Mouse (Mus musculus) ovary, postnatal 14 days (tissue): ENCODE measurements around the gene Dlx5.

Source experiments
- DNase-seq: peaks from one replicate; pipeline ENCODE4 v3.0.0; 2022; ENCODE audit warnings: low spot score

The Dlx5 gene

DNA sequence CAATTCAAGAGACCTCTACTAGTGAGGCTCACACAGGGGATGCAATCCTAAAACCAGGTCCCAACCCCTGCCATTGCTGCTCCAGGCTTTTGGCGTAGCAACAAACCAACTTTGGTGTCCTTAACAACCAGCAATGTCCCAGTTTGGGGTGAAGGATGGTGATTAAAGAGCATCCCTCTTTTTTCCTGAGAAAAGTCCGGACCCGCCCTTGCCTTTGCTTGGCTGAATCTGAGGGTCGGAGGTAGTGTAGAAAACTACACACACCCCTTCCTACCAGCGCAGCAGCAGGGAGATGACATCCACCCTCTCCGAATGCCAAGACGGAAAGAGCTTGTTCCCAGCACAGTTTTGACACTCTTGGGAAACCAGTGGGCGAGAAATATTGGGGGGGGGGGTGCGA is 6.2 kb downstream of the Dlx5 start:
- DNase-seq, result no peak

DNA sequence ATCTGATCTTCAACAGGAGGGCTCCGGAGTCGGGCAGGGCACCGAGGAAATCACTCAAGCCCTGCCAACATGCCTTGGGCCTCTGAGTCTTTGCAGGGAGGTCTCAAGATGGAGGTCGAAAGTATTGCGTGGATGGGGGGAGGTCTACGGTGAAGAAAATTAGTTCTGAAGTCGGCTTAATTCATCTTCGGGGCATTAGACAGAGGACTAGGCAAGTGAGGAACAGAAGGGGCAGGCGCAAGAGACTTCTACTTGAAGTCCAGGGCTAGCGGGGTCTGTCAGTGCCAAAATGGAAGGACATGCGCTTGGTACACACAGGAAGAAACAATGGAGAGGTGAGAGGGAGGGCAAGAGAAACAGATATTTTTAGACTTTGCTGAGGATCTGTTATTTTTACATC is 6.7 kb downstream of the Dlx5 start:
- DNase-seq, result no peak

DNA sequence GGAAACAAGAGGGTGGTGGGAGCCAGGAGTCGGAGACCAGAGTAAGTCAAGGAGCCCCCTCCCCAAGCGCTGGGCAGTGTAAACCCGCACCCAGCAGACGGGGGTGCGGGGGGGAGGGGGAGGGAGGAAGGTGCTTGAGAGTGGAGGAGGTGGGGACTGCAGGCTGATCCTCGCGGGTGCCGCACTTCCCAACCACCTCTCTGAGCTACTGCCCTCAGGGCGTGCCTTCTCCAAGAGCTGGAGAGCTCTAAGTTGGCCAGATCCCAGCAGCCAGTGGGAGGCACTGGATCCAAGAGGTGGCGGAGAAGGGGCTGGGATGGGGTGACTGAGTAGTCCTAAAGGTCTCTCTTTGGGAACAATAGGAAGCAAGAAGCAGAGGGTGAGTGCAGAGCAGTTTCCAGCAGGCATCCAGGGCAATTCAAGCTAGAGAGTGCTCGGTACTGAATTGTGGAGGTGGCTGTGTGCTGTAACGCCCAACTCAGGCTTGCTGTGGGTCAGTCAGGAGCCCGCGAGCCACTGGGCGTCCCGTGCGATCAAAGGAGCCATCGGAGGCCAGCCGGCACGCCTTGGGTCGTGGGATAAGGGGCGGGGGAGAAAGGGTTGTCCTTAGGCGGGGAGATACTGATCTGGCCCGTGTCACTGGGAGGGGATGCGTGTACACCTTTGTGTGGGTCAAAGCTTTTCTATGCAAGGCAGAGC is 7.7 kb downstream of the Dlx5 start:
- no peak for DNase-seq

DNA sequence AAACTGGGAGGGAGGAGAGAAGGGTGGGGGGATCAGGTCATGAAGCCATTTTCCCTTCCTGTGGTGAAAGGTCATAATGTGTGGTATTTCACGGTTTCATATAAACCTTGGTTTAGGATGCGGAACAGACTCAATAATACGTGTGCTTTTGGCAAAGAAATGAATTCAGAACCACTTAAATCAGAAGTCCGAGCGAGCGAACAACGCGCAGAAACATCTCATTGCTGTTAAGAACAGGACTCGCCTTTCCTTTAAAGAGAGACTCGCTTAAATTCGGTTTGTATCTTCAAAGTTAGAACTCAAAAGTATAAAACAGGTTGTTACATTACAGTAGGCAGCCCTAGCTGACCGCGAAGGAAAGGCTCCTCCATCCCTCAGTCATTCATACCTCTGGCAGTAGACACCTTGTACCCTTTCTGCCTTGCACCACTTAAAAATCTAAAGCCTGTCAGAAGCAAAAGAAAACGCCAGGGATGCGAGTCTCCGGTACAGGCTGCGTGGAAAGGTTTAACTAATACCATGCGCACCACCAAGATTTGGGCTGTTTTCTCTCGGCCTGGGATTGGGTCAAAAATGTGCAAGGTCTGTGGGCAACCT is 8.3 kb downstream of the Dlx5 start:
- DNase-seq, result no peak

DNA sequence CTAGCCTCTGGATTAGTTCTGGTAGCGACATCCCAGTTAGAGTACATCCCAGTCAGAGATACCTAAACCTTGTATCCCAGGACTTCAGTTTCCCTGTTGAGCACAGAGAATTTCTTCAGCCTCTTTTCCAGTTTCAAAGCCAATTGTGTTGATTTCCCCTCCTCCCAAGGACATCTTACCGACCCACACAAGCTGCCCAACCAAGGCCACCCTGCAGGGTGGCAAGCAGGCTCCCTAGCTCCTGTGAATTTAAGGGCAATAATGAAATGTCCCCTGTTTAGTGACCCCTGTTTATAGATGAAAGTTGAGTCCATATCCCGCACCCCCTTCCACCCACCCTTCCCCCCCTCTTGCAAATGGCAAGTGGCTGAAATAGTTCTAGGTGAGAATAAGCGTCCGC is 9.0 kb downstream of the Dlx5 start:
- DNase-seq, result no peak

DNA sequence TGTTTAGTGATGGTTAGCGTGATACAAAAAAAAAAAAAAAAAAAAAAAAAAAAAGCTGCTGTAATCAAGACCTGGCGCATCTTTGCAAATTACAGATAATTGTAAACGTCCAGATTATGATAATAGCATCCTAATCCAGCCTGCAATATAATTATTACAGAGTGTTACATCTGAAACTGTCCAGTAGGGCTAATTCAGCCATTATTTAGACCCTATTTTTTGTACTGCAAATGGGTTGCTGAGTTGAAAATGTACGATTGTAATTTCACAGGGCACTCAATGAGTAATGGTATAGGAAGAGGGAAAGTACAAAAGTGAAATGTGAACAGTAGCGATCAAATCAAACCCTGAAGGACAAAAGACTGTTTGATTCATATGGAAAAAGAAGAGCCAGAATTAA is 10.2 kb downstream of the Dlx5 start:
- DNase-seq, result no peak

DNA sequence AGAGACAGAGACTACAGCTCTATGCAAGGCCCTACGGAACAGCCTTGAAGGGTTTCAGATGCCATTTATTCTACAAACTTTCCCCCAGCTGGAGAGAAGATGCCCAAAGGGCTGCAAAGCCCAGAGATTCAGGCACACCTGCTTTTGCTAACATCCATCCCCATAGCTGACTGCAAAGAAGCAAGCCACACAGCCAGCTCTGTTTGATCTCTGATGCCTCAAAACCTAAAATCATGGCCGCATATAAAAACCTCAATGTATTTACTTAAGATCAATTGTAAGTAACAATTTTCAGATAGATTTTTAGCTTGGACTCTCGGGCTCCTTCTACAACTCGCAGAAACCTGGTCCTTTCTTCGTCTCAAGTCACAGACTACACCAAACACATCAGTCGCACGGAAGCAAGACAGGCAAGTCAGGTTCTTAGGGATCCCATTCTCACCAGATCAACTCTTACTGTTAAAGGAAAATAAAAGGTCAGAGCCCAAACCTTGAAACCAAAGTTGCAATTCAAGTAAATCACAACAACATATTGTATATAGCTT is 10.9 kb downstream of the Dlx5 start:
- no peak for DNase-seq

DNA sequence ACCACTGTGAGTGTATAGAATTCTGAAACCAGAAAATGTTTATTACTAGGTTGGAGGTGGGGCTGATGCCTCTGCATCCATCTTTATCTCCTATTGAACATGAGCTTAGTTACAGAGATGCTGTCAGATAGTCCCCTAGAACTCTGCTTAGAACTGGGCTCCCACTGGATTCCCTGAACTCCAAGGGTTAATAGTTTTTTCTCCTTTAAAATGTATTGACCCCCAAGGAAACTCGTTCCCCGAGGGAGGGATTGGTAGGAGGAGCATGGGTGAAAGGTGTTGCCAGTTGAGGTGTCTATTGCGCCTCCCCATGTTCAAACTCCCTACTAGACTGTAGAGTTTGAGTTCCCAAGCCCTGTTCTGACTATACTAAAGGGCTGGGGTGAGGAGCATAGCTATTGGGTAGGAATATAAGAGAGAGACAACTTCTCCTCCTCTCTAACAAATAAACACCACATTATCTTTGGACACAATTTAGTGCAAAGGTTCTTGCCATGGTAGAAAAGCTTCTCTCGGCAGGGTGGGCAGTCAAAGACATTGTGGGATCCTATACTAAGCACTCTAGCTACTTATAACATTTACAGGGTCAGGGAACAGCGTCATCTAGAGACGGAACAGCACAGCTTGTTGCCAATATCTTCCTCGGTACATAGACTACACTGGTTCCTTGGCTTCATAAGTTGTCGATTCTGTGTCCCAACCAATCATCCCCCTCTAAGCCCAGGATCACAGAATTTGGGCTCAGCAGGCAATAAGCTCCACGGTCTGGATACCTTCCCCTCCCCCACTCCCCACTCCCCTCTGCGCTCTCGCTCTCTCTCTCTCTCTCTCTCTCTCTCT is 11.7 kb downstream of the Dlx5 start:
- no peak for DNase-seq

DNA sequence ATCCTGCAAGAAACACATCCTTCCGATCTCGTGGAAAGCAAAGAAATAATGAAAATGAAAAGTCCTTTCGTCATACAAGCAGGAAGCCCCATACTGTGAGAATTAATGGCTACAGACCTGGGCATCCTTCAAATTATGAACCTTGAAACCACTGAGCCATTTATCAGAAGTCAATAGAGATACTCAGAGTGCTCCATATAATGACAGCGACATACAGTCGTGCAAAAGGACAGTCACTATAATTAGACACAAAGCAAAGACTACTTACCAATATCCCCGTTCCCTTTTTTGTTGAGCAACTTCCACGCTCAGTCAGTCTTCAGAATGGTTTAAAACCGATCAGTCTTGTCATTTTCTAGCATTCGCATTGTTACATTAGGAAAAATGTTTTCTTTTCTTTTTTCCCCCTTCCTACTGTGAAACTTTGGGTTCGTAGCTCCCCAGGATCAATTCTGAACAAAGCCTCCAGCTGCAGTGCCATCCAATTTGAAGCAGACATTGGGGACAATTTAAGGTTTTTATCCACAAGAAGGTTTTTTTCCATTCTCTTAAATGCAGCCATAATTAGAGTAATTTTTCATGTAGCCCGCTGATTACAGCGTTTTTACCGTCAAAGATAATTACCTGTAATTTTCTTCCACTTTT is 12.7 kb downstream of the Dlx5 start:
- no peak for DNase-seq

DNA sequence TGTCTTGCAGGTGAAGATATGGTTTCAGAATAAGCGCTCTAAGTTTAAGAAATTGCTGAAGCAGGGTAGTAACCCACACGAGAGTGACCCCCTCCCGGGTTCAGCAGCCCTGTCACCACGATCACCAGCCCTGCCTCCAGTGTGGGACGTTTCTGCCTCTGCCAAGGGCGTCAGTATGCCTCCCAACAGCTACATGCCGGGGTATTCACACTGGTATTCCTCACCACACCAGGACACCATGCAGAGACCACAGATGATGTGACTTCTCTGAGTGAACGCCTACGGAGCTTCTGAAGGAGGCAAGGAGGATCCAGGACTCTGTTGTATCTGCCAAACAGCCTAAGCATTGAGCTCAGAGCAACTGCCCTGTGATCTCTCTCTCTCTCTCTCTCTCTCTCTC is 14.9 kb downstream of the Dlx5 start:
- no peak for DNase-seq

DNA sequence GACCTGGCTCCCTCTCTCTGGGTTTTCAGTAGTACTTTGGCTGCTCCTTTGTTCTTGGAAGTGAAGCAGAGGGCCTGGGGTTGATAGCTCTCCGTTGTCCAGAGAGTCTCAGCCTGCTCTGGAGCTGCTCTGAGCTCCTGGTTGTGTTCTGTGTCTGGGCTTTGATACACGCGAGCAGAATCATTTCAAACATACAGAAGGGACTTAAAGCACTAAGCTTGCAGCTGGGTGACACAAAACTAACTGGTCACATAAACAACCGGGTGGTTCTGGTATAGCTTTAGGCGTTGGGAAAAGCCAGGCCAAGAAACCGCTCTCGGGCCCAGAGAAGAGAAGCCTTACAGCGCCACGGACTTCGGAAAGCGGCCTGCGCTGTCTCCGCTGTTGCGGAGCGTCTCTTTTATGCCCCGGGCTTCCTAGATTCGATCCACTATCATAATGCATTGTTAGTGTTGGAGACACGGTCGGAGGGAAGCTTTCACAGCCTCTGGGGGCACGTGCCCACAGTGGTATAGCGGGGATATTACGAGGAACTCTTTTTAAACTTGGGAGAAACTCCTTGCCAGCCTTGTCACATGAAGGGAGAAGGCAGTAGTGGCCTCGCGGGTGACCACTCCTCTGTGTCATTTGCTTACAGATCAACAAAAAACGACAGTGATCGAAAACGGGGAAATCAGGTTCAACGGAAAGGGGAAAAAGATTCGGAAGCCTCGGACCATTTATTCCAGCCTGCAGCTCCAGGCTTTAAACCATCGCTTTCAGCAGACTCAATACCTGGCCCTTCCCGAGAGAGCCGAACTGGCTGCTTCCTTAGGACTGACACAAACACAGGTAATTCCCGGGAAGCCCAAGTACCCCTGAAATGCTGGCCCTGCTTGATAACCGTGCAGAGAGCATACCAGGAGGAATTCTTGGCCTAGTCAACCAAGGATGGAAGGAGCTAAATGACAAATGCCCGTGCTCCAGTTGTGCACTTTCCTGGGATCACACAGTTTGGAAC is 17.1 kb downstream of the Dlx5 start:
- no peak for DNase-seq

DNA sequence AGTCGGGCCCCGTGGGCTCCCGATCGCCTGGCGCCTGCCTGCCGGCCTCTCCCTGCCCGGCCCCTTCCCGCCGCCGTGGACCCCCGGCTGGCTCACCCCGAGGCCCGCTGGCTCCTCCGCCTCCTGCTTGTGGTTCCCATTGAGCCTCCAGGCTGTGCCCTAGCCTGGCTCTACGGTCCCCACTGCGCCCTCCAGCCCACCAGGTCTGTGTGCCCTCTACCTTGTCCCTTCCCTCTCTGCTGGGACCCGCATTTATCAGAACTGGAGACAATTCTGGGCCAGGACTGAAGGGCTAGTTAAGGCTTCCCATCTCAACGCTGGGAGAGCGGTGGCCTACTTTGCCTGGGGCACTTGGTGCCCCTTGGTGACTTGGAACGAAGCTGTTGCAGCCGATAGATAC is 17.9 kb downstream of the Dlx5 start:
- no peak for DNase-seq

DNA sequence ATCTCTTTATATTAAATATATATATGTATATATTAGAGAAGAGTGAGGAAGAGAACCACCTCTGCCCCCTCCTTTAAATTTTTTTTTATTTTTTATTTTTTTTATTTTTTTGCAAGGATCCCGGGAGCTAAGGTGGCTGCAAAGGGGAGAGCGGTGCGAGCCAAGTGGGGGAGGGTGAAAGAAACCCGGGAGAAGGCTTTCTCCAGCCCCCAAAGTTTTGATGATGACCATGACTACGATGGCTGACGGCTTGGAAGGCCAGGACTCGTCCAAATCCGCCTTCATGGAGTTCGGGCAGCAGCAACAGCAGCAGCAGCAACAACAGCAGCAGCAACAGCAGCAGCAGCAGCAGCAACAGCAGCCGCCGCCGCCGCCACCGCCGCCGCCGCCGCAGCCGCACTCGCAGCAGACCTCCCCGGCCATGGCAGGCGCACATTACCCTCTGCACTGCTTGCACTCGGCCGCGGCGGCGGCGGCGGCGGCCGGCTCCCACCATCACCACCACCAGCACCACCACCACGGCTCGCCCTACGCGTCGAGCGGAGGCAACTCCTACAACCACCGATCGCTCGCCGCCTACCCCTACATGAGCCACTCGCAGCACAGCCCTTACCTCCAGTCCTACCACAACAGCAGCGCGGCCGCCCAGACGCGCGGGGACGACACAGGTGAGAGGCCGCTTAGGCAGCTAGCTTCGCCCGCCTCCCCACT is 18.6 kb downstream of the Dlx5 start, which contains the start of gene Dlx6:
TSS of gene Dlx6 (plus strand) at position 175 of the 711 bp plus-strand sequence.
- DNase-seq, result no peak

DNA sequence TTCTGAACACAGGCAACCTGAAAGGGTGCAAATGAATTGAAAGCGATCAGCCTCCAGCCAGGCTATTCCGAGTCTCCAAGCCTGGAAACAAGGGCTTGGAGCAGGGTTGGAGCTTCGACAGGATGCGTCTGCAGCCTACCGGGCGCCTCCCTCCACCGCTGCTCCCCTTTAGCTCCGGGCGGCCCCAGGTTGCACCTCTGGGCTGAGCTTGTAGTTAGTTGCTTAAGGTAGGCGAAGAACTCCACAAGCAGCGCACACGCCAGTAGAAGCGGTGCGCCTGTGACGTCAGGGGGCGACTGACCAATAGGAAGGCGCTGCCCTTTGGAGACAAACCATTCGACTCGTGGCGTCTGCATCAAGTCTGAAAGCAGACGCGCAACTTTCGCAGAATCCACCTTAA is 19.3 kb downstream of the Dlx5 start:
- no peak for DNase-seq

DNA sequence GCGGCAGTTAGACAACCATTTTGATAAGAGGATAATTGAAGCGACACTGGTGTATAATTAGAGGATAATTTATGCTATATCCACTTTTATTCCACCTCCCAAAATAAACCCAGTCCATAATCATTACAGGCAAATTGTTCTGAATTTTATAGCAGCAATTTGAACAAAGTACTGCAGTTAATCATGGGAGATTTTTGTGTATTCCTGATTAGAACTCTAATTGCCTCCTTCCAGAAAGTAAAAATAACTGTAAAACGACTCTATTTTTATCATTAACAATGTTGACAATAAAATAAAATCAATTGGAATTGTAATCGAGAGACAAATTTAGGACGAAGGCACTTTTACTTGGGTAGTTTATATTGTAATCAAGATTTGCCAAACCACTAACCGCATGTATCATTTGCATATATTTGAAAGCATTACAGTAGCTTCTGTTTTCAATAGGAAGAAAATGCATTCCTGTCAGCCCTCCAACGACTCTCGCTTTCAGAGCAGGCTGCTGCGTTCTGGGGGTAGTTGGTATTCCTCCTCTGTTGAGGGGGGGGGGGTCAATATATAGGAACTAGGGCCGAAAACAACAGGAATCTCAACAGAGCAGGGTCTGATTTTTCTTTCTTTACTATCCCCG is 20.0 kb downstream of the Dlx5 start:
- DNase-seq, result no peak

DNA sequence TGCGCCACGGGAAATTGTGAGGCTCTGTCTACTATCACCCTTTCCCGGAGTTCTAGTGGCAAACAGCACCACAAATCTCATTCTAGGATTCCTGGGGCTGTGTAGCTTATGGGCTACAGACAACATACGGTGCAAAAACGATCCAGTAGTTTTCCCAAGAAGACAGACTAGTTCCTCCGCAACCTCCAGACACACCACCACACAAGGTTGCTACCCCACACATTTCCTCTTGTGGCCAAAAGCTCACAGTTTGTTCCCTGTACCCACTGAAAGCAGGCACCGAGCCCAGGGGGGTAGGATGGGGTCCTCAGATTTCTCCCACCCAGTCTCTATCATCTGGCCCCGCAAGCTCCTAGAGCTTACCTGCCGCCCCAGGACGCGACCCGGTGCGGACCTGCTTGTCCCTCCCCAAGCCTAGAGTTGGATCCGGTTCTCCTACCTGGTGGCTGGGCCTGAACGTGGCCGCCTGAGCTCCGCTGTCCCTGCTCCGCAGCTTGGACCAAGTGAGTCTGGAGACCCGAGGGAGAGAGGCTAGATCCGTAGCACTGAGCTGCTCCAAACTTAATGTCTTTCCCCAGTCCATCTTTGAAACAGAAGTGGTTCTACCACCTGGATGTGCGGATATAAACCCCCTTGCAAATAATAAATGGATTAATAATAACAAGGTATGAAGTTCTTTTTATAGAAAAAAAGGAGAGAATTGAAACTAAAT is 20.6 kb downstream of the Dlx5 start:
- DNase-seq, result no peak

DNA sequence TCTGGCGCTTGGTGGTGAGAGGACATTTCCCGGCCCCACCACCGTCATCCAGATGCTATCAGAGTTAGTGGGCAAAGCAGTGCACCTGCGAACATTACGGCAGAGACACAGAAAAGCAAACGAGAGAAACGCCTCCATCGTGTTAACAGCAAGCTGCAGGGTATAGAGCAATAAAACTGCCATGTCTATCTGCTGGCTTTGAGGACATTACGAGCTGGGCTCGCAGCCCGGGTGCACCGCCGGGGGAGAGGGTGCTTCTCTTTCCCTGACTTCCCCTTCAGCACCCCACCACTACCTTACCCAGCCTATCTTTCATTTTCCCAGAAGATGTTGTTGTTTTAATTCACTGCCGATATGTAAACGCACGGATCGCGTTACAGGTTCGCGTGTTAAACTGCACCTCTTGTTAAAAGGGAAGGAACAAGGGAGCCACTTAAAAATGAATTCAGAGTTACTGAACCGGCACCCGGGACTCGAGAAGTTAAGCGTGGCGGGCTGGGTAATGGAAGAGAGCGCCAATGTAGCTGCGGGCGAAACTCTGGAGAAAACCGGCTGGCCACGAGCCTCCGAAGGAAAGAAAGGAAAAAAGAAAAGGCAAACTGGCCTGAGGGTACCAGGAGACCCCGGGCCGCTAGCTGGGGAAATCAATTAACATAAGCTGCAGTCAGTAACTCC is 21.3 kb downstream of the Dlx5 start:
- DNase-seq, result no peak

DNA sequence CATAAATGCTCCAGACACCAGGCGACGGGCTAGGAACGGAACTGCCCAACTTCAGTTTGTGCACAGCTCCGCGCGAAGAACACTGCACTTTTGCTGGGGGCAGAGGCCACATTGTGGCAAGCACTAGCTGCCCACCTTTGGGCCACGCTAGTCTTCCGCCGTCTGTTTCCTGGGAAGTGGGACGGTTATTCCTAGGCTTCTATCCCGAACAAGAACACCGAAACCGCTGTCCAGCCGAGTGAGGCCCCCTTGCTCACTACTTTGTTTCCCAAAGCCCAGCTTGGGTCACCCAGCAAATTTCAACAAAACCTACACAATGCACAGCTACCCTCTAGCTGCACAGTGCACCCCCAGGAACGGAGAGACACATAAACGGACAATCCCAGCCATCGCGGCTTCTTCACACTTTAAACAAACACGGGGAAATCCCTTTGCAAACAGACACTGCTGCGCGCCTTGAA is 21.9 kb downstream of the Dlx5 start:
- DNase-seq, result no peak
